Mouse (Mus musculus): ENCODE measurements at regions not wholly inside any gene's neighbourhood (a gene's known extent, or its start where the extent isn't known, plus 50 kb on each side); places are given as distances from the start of the nearest gene placed in this dataset.

- no peak for ATAC-seq
These were observed 92.4 kb upstream of the Hnrnpk start for GRCm38 (mm10) chr13:58495390-58496073.

DNA sequence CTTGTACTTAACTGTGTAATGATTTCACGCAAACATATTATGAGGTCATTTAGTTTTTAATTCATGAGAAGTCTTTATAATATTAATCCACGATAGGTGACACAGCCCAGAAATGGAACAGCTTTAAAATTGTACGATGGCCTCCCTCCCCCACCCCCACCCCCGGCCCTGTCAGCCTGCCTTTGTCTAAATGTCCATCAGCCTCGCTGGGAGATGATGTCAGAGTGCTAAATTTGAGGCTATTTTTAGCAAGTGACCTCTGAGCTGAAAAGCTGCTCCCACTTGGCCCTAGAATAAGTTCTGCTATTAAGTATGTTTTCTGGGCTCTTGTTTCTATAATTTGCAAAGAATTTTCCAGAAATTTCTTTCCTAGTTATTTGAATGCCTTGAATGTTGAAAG is 91.6 kb upstream of the Hnrnpk start:
- no peak for ATAC-seq

- ATAC-seq, result no peak
These were observed 87.7 kb upstream of the Hnrnpk start for GRCm38 (mm10) chr13:58490829-58491228.

DNA sequence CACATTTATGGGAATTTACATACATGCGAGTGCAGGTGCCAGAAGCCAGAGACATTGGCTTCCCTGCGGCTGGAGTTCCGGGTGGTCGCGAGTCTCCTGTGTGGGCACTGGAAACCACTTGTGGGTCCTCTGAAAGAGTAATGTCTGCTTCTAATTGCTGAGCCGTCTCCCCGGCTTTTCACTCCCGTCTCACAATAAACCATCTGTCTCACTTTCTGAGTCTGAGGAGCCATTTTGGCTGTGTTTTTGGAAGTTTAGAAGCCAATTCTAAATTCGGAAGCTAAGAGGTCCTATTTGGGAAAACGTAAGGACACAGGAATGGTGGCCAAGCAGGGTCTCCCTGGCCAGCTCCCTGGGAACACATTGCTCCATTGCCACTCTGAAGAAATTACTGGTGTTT is 81.9 kb upstream of the Hnrnpk start:
- no peak for ATAC-seq

- no peak for ATAC-seq
These were observed 79.6 kb upstream of the Hnrnpk start for GRCm38 (mm10) chr13:58482701-58483100.

- ATAC-seq, result no peak
These were observed 77.9 kb upstream of the Hnrnpk start for GRCm38 (mm10) chr13:58480928-58481598.

DNA sequence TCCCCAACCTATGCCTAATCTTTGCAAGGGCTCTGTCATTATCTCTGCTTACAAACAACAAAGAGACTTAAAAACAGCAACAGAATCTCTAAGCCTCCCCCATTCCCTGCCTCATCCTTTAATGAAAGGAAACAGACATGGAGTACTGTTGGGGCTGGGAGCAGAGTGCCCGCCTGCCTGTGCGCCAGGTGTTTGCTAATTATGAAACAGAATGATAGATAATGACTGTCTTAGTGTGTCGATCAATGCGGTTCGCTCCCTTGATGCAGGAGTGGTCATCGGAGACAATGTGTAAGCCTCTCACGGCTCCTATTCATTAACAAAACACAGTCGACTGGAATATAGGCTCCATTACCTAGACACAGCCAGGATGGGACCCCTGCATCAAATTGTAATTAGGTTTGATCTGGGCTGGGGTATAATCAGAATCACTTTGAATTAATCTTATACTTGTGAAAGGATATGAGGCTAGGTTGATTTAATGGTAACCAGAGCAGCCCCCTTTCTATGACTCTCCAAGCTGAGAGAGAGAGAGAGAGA is 77.3 kb upstream of the Hnrnpk start:
- no peak for ATAC-seq

DNA sequence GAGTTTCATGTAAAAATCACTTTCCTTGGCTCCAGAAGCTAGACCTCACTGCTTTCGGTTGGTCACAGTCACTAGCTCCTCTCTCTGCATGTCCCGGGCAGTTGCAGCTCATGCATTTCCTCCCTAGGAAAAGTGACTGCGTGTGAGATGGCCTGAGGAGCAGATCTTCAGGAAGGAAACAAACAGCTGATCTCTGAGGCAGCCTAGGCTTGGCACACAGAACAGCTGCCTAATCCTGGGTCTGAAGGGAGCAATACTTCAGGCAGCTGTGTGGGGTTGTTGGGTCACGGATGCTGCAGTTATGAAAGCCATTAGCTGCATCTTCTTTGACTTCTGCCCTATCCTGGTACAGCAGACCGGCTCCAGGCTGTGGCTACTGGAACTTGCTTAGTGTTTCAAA is 75.3 kb upstream of the Hnrnpk start:
- ATAC-seq, result no peak

GRCm38 (mm10) chr13:58477253-58477652 is 74.1 kb upstream of the Hnrnpk start:
- no peak for ATAC-seq

GRCm38 (mm10) chr13:58476033-58476830 is 73.1 kb upstream of the Hnrnpk start:
- no peak for ATAC-seq

- peak; percentile 62 for ATAC-seq
These were observed 72.4 kb upstream of the Hnrnpk start for GRCm38 (mm10) chr13:58475495-58475894.

DNA sequence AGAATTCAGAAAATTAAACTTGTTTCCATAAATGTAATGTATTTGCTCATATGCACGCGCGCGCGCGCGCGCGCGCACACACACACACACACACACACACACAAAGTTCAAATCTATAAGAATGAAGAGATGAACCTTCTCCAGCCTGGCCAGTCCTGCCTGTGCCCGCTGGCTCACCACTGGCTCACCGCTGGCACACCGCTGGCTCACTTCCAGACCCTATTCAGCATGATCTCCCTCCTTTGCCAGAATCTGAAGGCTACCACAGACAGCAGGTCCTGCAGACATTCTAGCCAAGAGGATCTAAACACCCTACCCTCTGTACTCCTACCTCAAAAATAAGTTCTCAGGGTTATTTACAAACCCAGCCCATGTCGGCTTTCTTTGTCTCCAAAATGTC is 69.3 kb upstream of the Hnrnpk start:
- ATAC-seq, result no peak

DNA sequence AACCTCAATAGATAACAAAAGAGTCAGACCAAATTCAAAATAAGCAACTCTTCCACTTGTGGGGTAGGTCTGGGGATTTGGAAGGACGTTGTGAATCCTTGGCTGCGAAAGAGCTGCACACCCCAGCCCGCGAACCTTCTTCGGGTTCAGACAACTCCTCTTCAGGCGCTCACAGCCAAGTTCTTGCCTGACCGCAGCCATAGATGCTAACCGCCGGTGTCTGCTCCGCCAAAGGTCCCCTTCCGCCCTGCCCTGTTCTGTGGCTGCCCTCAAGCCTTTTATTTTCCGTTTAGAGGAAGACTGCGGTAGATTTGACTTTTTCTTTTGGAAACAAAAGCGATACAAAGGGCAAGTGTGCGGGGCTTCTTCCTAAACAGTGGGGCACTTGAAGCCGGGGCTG is 68.6 kb upstream of the Hnrnpk start:
- peak; percentile 82 for ATAC-seq

DNA sequence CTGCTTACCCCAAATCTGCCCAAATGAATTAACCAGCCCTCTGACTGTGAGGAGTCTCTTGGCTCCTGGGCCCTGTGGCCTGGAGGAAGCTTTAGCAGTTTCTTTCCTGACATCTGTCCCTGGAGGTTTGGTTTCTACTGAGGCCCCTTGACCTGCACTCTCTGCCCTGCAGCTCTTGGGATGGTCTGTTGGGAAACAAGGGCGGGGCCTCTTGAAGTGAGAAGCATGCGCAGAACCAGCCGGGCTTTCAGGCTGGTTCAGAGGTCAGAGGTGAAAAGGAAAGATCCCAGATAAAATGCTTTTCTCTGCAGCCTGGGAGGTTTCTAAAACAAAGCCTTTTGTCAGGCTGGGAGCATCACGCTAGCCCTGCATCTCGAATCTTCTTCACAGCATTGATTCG is 66.6 kb upstream of the Hnrnpk start:
- ATAC-seq, result no peak

DNA sequence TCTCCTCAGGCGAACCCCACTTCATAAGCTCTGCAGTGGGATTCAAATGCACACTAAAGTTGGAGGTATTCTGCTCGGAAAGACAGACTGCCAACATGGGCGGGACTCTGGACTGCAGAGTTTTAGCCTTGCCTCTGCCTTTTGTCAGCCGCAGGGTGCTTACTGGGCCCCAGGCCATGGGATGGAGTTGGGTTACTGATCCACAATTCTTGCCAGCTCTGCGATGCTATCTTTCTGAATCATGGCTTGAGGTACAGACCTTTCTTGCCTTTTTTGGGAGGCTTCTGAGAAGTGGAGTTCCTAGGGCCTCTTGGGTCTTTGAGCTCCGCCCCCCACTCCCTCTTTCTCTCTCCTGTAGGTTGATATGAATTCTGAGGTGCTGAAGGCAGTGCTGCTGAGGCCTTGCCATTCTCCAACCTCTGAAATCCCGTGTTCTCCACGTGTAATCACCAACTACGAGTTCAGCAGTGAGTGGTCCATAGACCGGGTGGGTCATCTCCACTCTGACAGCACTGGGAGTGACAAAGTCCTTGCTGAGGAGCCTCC is 64.0 kb upstream of the Hnrnpk start:
- ATAC-seq, result no peak

GRCm38 (mm10) chr13:58465206-58466104 is 62.3 kb upstream of the Hnrnpk start:
- no peak for ATAC-seq
